Mouse (Mus musculus) hindbrain, postnatal 0 days (tissue): ENCODE data around the gene Prpf8. TPM values are rescaled to one million over a fixed set of nuclear protein-coding genes. Genes with fewer than 3 reads are reported as not detected.

Experiments
- ATAC-seq: fragments of 200-750 bp; cut with Nextera tagmentation; 2 replicates; pipeline ENCODE4 v1.8.0; 2017; ENCODE audit warnings: mild to moderate bottlenecking, moderate TSS enrichment, moderate library complexity
- DNase-seq: peaks from one replicate; pipeline ENCODE4 v3.0.0-alpha.2; 2015; ENCODE audit warnings: low spot score
- H3K27ac ChIP-seq: fragments of 300-500 bp; sonication (generic); 2 replicates; pipeline ENCODE4 v1.5.1; 2014; ENCODE audit warnings: mild to moderate bottlenecking
- H3K27me3 ChIP-seq: fragments of 300-500 bp; sonication (generic); 2 replicates; pipeline ENCODE4 v1.6.1; 2014; ENCODE audit warnings: low read length, mixed read lengths; ENCODE audit not compliant: insufficient read depth
- H3K36me3 ChIP-seq: fragments of 300-500 bp; sonication (generic); 2 replicates; pipeline ENCODE4 v1.6.1; 2014; ENCODE audit warnings: low read length, mixed read lengths; ENCODE audit not compliant: insufficient read depth
- H3K4me1 ChIP-seq: fragments of 300-500 bp; sonication (generic); 2 replicates; pipeline ENCODE4 v1.6.1; 2014; ENCODE audit warnings: antibody characterized with exemption, low read length, mixed read lengths; ENCODE audit not compliant: insufficient read depth
- H3K4me2 ChIP-seq: fragments of 300-500 bp; sonication (generic); 2 replicates; pipeline ENCODE4 v1.6.1; 2014; ENCODE audit warnings: low read depth, mild to moderate bottlenecking, low read length, moderate library complexity, mixed read lengths
- H3K4me3 ChIP-seq: fragments of 300-500 bp; sonication (generic); 2 replicates; pipeline ENCODE4 v1.5.1; 2014; ENCODE audit warnings: low read length
- H3K9ac ChIP-seq: fragments of 300-500 bp; sonication (generic); replicated peaks from 2 replicates; pipeline ENCODE4 v1.6.1; 2014; ENCODE audit warnings: mild to moderate bottlenecking, low read length, moderate library complexity, mixed read lengths
- H3K9me3 ChIP-seq: fragments of 300-500 bp; sonication (generic); 2 replicates; pipeline ENCODE4 v1.6.1; 2016; ENCODE audit warnings: low read length, mixed read lengths
- CTCF ChIP-seq: IDR thresholded peaks from 2 replicates; pipeline ENCODE4 v1.5.1; 2016; ENCODE audit warnings: antibody characterized with exemption, control low read depth, low read depth
- WGBS: fragments of 180-500 bp; shearing (Covaris S2); extraction: QIAGEN DNeasy Blood & Tissue Kit; methylation state at CpG from one replicate; pipeline ENCODE4 v1.1.7; 2014; 5-methylcytosine and 5-hydroxymethylcytosine counted together
- polyA plus RNA-seq: library from polyadenylated mRNA; unstranded; fragments of >200 nt; fragmentation: Nextera tagmentation; extraction: Ambion mirVana; gene quantifications from 2 replicates; pipeline ENCODE4 v1.2.1, GENCODE M21; 2015
- total RNA-seq: library from RNA; depleted of rRNA; stranded (reverse); fragments of >200 nt; gene quantifications from 2 replicates; pipeline ENCODE4 v1.2.3, GENCODE M21; 2014; rRNA removed

Gene Prpf8
- total RNA-seq (118 and 126 TPM in 2 replicates), polyA plus RNA-seq (25.9 and 29.4 TPM in 2 replicates)

- ATAC-seq (peak; percentile 100), DNase-seq (peak; percentile 98)
- Histone ChIP-seq H3K27me3 (no peaks in the 10 kb centered on the region), H3K9me3 (no peaks in the 10 kb centered on the region), H3K4me2 (peak within 1 kb of the TSS; percentile 96), H3K9ac (peak within 1 kb of the TSS; percentile 93), H3K27ac (peak within 1 kb of the TSS; percentile 81), H3K4me1 (peaks cover 8% of the 10 kb centered on the region), H3K4me3 (peak within 1 kb of the TSS; percentile 93), H3K36me3 (peaks cover 25% of the 10 kb centered on the region)
- under 1% methylated on average over 51 of the region's 52 CpGs for WGBS
- TF ChIP-seq CTCF = no peak
Measured at GRCm38 (mm10) chr11:75486601-75487285, at the start of gene Prpf8. Gene Prpf8 (plus strand): TSS chr11:75486816.

- Histone ChIP-seq H3K9ac (no peak overlapping the region), H3K27me3 (no peaks in the 10 kb centered on the region), H3K27ac (no peak overlapping the region), H3K4me2 (no peak overlapping the region), H3K36me3 (peaks cover 9% of the 10 kb centered on the region), H3K4me1 (no peaks in the 10 kb centered on the region), H3K9me3 (no peaks in the 10 kb centered on the region), H3K4me3 (no peak overlapping the region)
- no peak for ATAC-seq
- TF ChIP-seq CTCF = no peak
- no peak for DNase-seq
- WGBS = 83% methylated on average over 13 of the region's 13 CpGs
Measured at GRCm38 (mm10) chr11:75438194-75438593, 48.4 kb upstream of the Prpf8 start.

GRCm38 (mm10) chr11:75438804-75439203, 47.8 kb upstream of the Prpf8 start:
- Histone ChIP-seq H3K27ac (no peak overlapping the region), H3K4me3 (no peak overlapping the region), H3K4me1 (no peaks in the 10 kb centered on the region), H3K36me3 (peaks cover 9% of the 10 kb centered on the region), H3K9ac (no peak overlapping the region), H3K9me3 (no peaks in the 10 kb centered on the region), H3K27me3 (no peaks in the 10 kb centered on the region), H3K4me2 (no peak overlapping the region)
- DNase-seq = no peak
- ATAC-seq = no peak
- WGBS = 89% methylated on average over 3 of the region's 3 CpGs
- TF ChIP-seq CTCF = no peak

- no peak for TF ChIP-seq CTCF
- no peak for DNase-seq
- no peaks in the 10 kb centered on the region for H3K4me1 ChIP-seq
- peaks cover 9% of the 10 kb centered on the region for H3K36me3 ChIP-seq
- H3K9me3 ChIP-seq = no peaks in the 10 kb centered on the region
- 83% methylated on average over 6 of the region's 6 CpGs for WGBS
- no peaks in the 10 kb centered on the region for H3K27me3 ChIP-seq
- no peak within 1 kb of the TSS for H3K4me2 ChIP-seq
- no peak for ATAC-seq
- no peak within 1 kb of the TSS for H3K4me3 ChIP-seq
- H3K27ac ChIP-seq = no peak within 1 kb of the TSS
- no peak within 1 kb of the TSS for H3K9ac ChIP-seq
Measured at GRCm38 (mm10) chr11:75439363-75439762, 47.3 kb upstream of the Prpf8 start, which contains the start of gene Serpinf2. Gene Serpinf2 (minus strand): TSS chr11:75439591.

GRCm38 (mm10) chr11:75439951-75440350, 46.7 kb upstream of the Prpf8 start:
- Histone ChIP-seq H3K4me2 (no peak overlapping the region), H3K9me3 (no peaks in the 10 kb centered on the region), H3K4me3 (no peak overlapping the region), H3K27ac (no peak overlapping the region), H3K36me3 (peaks cover 9% of the 10 kb centered on the region), H3K4me1 (no peaks in the 10 kb centered on the region), H3K27me3 (no peaks in the 10 kb centered on the region), H3K9ac (no peak overlapping the region)
- ATAC-seq (no peak), DNase-seq (no peak)
- WGBS = 98% methylated on average over 3 of the region's 3 CpGs
- TF ChIP-seq CTCF = no peak

GRCm38 (mm10) chr11:75441034-75441433, 45.6 kb upstream of the Prpf8 start:
- peaks cover 9% of the 10 kb centered on the region for H3K36me3 ChIP-seq
- H3K27ac ChIP-seq = no peak overlapping the region
- no peak overlapping the region for H3K4me2 ChIP-seq

GRCm38 (mm10) chr11:75441601-75442000, 45.0 kb upstream of the Prpf8 start:
- Histone ChIP-seq H3K4me2 (no peak overlapping the region), H3K36me3 (peaks cover 10% of the 10 kb centered on the region), H3K4me1 (no peaks in the 10 kb centered on the region), H3K27me3 (no peaks in the 10 kb centered on the region), H3K9me3 (no peaks in the 10 kb centered on the region), H3K4me3 (no peak overlapping the region), H3K27ac (no peak overlapping the region), H3K9ac (no peak overlapping the region)
- DNase-seq (peak; percentile 53), ATAC-seq (no peak)
- 56% methylated on average over 16 of the region's 16 CpGs for WGBS
- TF ChIP-seq CTCF = no peak

More at GRCm38 (mm10) chr11:75441034-75441433, 45.6 kb upstream of the Prpf8 start:
- no peaks in the 10 kb centered on the region for H3K4me1 ChIP-seq
- no peak for TF ChIP-seq CTCF
- DNase-seq (no peak), ATAC-seq (no peak)
- no peak overlapping the region for H3K9ac ChIP-seq
- H3K9me3 ChIP-seq = no peaks in the 10 kb centered on the region
- WGBS = 81% methylated on average over 7 of the region's 7 CpGs
- H3K27me3 ChIP-seq = no peaks in the 10 kb centered on the region
- no peak overlapping the region for H3K4me3 ChIP-seq
